Mouse (Mus musculus) G1E (cell line): ENCODE data around the gene Tmem229b.

Experiments
- CTCF ChIP-seq: IDR thresholded peaks from 2 replicates; pipeline ENCODE4 v1.5.1; 2012; ENCODE audit warnings: low read depth, low read length, inconsistent platforms, mixed read lengths
- GATA1 ChIP-seq: IDR thresholded peaks from 2 replicates; pipeline ENCODE4 v1.6.1; 2012; ENCODE audit warnings: borderline replicate concordance, low read length, inconsistent platforms, mixed read lengths
- POLR2AphosphoS5 ChIP-seq: IDR thresholded peaks from 2 replicates; pipeline ENCODE4 v1.6.1; 2012; ENCODE audit warnings: low read depth, low read length, inconsistent platforms; ENCODE audit not compliant: insufficient replicate concordance
- TAL1 ChIP-seq: conservative IDR thresholded peaks from 2 replicates; pipeline ENCODE4 v1.6.1; 2012; ENCODE audit warnings: low read depth, low read length, inconsistent platforms, mixed read lengths

DNA sequence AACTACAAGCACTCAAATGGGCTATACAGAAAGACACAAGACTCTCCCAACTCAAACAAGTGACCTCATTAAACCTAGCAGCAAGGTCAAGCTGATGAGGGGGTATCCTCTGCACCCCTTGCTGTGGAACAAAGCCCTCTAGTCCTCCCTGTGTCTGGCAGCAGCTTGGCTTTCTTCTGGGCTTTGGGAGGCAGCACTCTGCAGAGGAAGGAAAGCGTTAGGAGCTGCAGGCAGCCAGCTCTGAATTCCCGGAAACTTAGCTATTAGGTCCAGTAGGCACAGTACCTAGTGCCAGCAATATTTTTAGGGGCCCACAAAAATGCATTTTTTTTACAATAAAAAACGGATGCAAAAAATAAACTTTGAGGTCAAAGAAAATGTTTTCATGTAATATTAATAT is 3.1 kb upstream of the Tmem229b start:
- TF ChIP-seq CTCF, result no peak
- no peak for TF ChIP-seq GATA1
- TF ChIP-seq TAL1, result no peak
- TF ChIP-seq POLR2AphosphoS5, result no peak
